Mouse (Mus musculus) midbrain, embryonic 13.5 days (tissue): ENCODE data around the gene Cry2. TPM values are rescaled to one million over a fixed set of nuclear protein-coding genes. Genes with fewer than 3 reads are reported as not detected.

Experiments used
- ATAC-seq: fragments of 200-750 bp; cut with Nextera tagmentation; 2 replicates; pipeline ENCODE4 v1.8.0; 2017; ENCODE audit warnings: mild to moderate bottlenecking, moderate TSS enrichment, moderate library complexity
- H3K27ac ChIP-seq: fragments of 300-500 bp; sonication (generic); 2 replicates; pipeline ENCODE4 v1.5.1; 2015; ENCODE audit warnings: inconsistent platforms, mild to moderate bottlenecking, moderate library complexity
- H3K27me3 ChIP-seq: fragments of 300-500 bp; sonication (generic); 2 replicates; pipeline ENCODE4 v1.6.1; 2015; ENCODE audit warnings: mild to moderate bottlenecking, inconsistent platforms
- H3K36me3 ChIP-seq: fragments of 300-500 bp; sonication (generic); 2 replicates; pipeline ENCODE4 v1.6.1; 2015; ENCODE audit warnings: mild to moderate bottlenecking, inconsistent platforms
- H3K4me1 ChIP-seq: fragments of 300-500 bp; sonication (generic); replicated peaks from 2 replicates; pipeline ENCODE4 v1.6.1; 2015; ENCODE audit warnings: inconsistent platforms
- H3K4me2 ChIP-seq: fragments of 300-500 bp; sonication (generic); replicated peaks from 2 replicates; pipeline ENCODE4 v1.6.1; 2015; ENCODE audit warnings: moderate library complexity, mild to moderate bottlenecking, inconsistent platforms
- H3K4me3 ChIP-seq: fragments of 300-500 bp; sonication (generic); replicated peaks from 2 replicates; pipeline ENCODE4 v1.5.1; 2015; ENCODE audit warnings: mild to moderate bottlenecking, inconsistent platforms
- H3K9ac ChIP-seq: fragments of 300-500 bp; sonication (generic); replicated peaks from 2 replicates; pipeline ENCODE4 v1.6.1; 2015; ENCODE audit warnings: mild to moderate bottlenecking, inconsistent platforms
- H3K9me3 ChIP-seq: fragments of 300-500 bp; sonication (generic); 2 replicates; pipeline ENCODE4 v1.6.1; 2016; ENCODE audit warnings: mild to moderate bottlenecking, inconsistent platforms
- WGBS: fragments of 180-500 bp; shearing (Covaris S2); methylation state at CpG from one replicate; pipeline ENCODE4 v1.1.7; 2015; 5-methylcytosine and 5-hydroxymethylcytosine counted together
- polyA plus RNA-seq: library from polyadenylated mRNA; unstranded; fragments of >200 nt; fragmentation: Nextera tagmentation; extraction: Ambion mirVana; gene quantifications from 2 replicates; pipeline ENCODE4 v1.2.1, GENCODE M21; 2015

Gene Cry2
- polyA plus RNA-seq, 1 experiment from 2014 or later, result 35.8 TPM

DNA sequence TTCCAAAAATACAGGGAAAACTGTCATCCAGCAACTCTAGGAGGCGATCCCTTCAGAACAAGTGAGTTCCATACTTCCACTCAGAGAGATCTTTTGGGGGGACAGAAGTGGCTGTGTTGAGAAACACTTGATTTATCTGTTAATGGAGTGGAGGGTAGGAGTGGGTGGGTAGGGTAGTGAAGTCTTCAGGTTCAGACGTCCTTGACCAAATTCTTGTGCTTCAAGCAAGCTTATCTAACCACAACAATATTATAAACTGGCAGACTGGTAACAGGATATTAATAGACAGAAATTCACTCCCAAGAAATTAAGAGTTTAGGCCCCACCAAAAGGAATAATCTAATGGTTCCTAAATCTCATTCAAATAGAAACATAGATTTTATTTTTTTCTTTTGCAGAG, 3.8 kb downstream of the Cry2 start:
- Histone ChIP-seq H3K4me2 (no peak overlapping the region), H3K4me1 (peaks cover 91% of the 10 kb centered on the region), H3K4me3 (no peak overlapping the region), H3K9ac (no peak overlapping the region), H3K9me3 (no peaks in the 10 kb centered on the region), H3K36me3 (peaks cover 10% of the 10 kb centered on the region), H3K27ac (no peak overlapping the region), H3K27me3 (peaks cover 2% of the 10 kb centered on the region; the same call in 1 of the 2 replicates)
- no peak for ATAC-seq
- WGBS, result 82% methylated on average over 2 of the region's 2 CpGs

DNA sequence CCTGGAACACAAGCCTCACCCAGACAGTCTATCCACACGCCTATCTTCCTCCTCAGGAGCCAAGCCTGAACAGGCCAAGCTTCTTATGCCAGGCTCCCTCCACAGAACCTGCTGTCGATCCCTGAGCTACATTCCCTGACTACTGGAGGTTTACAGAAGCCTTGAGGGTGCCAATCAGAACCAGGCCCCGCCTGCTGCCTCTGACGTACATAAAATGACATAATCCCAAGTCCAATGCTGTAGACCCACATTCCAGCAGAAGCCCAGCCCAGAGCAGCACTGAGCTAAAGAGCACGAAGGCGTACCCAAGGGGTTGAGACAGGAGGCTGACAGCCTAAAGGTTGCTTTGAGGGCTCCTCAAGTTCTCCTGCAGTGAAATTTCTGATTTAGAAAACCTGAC, 6.0 kb downstream of the Cry2 start:
- H3K9me3 ChIP-seq, result no peaks in the 10 kb centered on the region
- 53% methylated on average over 6 of the region's 6 CpGs for WGBS
- peaks cover 97% of the 10 kb centered on the region for H3K4me1 ChIP-seq
- H3K4me3 ChIP-seq, result no peak overlapping the region
- ATAC-seq, result no peak
- H3K27ac ChIP-seq, result no peak overlapping the region
- peaks cover 24% of the 10 kb centered on the region for H3K36me3 ChIP-seq
- no peak overlapping the region for H3K4me2 ChIP-seq
- H3K9ac ChIP-seq, result no peak overlapping the region; the same call in 1 of the 2 replicates
- no peaks in the 10 kb centered on the region for H3K27me3 ChIP-seq

DNA sequence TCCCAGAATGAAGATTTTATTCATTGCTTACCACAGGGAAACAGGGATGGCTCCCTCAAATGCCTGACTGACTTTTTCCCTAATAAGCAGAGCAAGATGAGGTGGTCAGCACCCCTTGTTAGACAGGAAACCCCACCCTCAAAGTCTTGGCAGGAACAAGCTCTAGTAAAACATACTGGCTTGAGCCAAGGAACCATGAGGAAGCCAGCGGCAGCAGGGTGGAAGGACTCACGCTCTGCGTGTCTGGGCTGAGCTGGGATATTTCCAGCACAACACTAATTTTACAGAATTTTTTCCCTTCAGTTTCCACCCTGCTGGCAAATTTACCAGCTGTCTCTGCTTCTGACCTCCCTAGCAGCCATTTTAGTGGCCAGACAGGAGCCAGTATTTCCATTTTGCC, 7.4 kb downstream of the Cry2 start:
- peaks cover 82% of the 10 kb centered on the region for H3K4me1 ChIP-seq
- no peaks in the 10 kb centered on the region for H3K9me3 ChIP-seq
- H3K4me2 ChIP-seq, result no peak overlapping the region
- H3K36me3 ChIP-seq, result peaks cover 39% of the 10 kb centered on the region
- H3K9ac ChIP-seq, result 0 out of 2 replicates have a peak overlapping the region, but pooled peaks have one; percentile 21
- H3K27ac ChIP-seq, result no peak overlapping the region
- H3K27me3 ChIP-seq, result no peaks in the 10 kb centered on the region
- WGBS, result 89% methylated on average over 3 of the region's 3 CpGs
- no peak for ATAC-seq
- no peak overlapping the region for H3K4me3 ChIP-seq

DNA sequence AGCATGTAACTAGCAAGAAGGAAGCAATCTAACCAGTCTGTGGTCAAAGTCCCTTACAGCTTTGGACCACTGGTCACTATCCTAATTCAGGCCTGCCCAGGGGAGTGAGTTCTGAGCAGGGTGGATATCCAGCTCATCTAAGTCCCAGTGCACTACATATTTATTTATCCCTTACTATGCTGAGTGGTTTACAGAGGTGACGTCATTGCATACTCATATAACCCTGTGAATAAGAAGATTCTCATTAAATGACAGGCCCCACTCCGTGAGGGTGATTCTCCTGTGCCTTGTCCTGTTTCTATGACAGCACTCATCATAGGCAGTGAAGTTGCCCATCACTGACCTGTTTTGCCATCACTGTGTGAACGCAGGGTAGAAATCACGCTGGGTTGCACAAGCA, 8.5 kb downstream of the Cry2 start:
- Histone ChIP-seq H3K27me3 (no peaks in the 10 kb centered on the region), H3K36me3 (peaks cover 49% of the 10 kb centered on the region), H3K9me3 (no peaks in the 10 kb centered on the region), H3K4me1 (peaks cover 72% of the 10 kb centered on the region), H3K4me3 (no peak overlapping the region), H3K27ac (peak overlapping the region; percentile 83), H3K4me2 (no peak overlapping the region), H3K9ac (no peak overlapping the region)
- peak; percentile 10; the same call in 1 of the 2 replicates for ATAC-seq
- 58% methylated on average over 4 of the region's 4 CpGs for WGBS

DNA sequence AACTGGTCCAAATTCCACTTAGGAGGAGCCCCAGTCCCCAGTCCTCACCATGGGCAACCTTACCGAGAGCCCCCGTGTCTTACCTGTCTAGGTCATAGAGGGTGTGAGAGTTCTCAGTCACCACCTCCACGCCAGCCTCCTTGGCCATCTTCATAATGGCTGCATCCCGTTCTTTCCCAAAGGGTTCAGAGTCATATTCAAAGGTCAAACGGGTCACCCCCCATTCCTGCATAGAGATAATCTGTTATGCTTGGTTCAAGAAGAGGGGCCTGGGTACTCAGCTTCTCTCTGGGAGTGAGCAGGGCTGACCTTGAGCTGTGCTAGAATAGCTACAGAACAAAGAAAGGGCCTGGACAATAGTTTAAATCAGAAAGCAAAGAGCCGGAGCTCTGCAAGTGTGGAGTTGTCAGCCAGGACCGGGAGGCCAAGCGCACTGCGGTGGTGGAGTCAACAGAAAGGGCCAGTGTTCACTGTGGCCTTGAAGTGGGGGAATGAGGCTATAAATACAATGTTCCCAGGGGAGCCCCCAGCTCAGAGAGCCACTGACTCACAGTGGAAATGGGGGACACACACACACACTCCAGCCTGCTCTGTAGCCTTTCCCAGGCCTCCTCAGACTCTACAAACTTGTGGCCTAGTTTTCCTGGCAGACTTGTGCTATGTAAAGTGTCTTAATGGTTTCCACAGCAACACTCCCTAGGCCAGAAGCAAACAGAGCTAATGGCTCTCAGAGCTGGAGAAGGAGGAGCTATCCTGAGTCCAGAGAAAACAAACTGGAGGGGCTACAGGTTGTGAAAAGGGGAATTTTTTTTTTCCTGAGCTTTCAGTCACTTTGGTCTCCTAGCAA, 9.2 kb downstream of the Cry2 start:
- H3K36me3 ChIP-seq, result peaks cover 56% of the 10 kb centered on the region
- WGBS, result 23% methylated on average over 9 of the region's 9 CpGs
- peaks cover 65% of the 10 kb centered on the region for H3K4me1 ChIP-seq
- H3K27ac ChIP-seq, result peak overlapping the region; percentile 83
- no peaks in the 10 kb centered on the region for H3K27me3 ChIP-seq
- H3K4me3 ChIP-seq, result no peak overlapping the region
- H3K9me3 ChIP-seq, result no peaks in the 10 kb centered on the region
- peak; percentile 62 for ATAC-seq
- H3K4me2 ChIP-seq, result 0 out of 2 replicates have a peak overlapping the region, but pooled peaks have one; percentile 5
- H3K9ac ChIP-seq, result no peak overlapping the region

DNA sequence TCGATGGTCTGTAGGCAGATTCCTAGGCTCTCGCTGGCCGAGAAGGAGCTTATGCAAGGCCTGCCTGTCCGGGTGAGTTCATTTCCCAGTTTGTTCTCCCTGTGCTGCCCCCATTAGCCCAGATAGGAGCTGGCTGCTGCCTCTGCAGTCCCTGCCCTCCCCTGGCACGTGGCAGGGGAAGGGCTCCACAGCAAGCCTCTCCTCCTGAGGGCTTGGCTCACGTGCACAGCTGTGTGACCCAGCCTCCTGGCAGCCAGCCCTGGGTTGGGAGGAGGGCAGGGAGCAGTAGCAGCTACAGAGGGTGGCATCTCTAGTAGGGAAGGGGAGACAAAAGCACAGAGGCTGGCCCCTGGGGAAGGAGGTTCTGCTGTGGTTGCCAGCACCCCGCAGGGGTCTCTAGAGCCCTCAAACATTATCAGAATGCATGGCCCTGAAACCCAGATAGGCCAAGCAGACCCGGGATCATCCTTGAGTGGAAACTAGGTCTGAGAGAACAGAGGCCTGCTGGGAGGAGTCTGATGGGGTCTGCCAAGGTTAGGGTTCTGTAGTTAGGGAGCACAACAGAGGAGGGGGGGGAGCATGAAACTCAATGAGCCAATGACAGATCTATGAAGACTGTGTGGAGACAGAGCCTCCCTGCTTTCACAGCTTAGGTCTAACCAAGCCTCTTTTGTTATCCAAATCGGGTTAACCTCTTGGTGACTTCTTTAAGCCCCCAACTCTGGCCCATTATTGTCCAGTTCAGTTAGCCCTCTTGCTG, 10.0 kb downstream of the Cry2 start:
- H3K4me2 ChIP-seq, result no peak overlapping the region
- WGBS, result 62% methylated on average over 9 of the region's 9 CpGs
- 0 out of 2 replicates have a peak overlapping the region, but pooled peaks have one; percentile 24 for H3K9ac ChIP-seq
- peak overlapping the region; percentile 83 for H3K27ac ChIP-seq
- no peaks in the 10 kb centered on the region for H3K27me3 ChIP-seq
- peaks cover 58% of the 10 kb centered on the region for H3K4me1 ChIP-seq
- no peak overlapping the region for H3K4me3 ChIP-seq
- H3K36me3 ChIP-seq, result peaks cover 64% of the 10 kb centered on the region
- H3K9me3 ChIP-seq, result no peaks in the 10 kb centered on the region
- ATAC-seq, result peak; percentile 38; the same call in 1 of the 2 replicates

DNA sequence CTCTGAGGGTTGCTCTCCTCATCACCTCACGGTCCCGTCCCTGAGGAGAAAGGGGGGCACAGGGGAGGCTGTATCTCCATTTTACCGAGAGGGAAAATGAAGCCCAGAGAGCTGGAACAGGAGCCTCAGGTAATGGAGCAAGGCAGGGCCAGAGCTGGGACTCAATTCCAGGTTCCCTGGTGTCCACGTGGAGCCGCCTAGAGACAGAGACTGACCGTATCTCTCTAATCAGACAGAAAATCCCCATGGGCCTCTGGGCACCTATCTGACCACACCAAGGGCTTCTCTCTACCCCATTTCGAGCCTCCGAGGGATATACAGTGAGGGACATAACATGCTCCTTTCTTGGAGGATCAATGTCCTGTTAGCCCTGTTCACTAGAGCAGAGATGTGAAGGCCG, 10.7 kb downstream of the Cry2 start:
- Histone ChIP-seq H3K36me3 (peaks cover 72% of the 10 kb centered on the region), H3K4me2 (no peak overlapping the region), H3K27me3 (no peaks in the 10 kb centered on the region), H3K27ac (no peak overlapping the region), H3K9ac (no peak overlapping the region), H3K4me3 (no peak overlapping the region), H3K9me3 (no peaks in the 10 kb centered on the region), H3K4me1 (peaks cover 50% of the 10 kb centered on the region)
- ATAC-seq, result no peak
- 92% methylated on average over 9 of the region's 9 CpGs for WGBS

DNA sequence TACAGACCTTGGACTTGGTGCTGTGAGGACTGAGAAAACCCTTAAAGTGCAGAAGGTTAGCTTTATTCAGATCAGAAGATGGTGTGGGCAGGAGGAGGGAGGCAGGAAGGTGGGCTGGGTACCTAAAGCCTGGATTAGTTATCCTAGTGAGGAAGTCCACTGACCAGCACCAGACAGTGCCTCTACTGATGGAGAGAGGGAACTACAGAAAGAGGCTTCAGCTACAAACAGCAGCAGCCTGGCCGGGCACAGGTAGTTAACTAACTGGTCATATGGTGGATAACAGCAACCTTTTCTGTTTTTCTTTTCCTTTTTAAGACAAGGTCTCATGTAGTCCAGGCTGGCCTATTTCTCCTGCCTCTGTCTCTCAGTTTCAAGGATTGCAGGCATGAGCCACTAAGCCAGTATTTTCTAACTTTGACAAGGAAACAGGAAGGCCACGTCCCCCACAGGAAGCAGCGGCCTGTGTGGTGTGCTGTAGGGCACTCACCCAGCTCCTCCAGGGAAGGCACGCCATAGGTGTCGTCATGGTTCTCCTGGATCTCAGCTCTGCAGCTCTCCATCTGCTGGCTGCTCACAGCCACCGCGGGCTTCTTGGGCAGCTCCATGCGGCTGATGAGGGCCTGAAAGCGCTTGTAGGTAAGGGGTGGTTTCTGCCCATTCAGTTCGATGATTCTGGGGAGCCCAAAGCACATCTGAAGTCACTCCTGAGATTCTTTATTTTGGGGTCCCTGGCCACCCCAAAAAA, 11.3 kb downstream of the Cry2 start:
- H3K4me1 ChIP-seq, result peaks cover 44% of the 10 kb centered on the region
- 76% methylated on average over 10 of the region's 10 CpGs for WGBS
- no peak overlapping the region for H3K27ac ChIP-seq
- H3K27me3 ChIP-seq, result no peaks in the 10 kb centered on the region
- H3K9ac ChIP-seq, result no peak overlapping the region
- H3K9me3 ChIP-seq, result no peaks in the 10 kb centered on the region
- H3K36me3 ChIP-seq, result peaks cover 77% of the 10 kb centered on the region
- H3K4me2 ChIP-seq, result no peak overlapping the region
- no peak overlapping the region for H3K4me3 ChIP-seq
- ATAC-seq, result no peak

DNA sequence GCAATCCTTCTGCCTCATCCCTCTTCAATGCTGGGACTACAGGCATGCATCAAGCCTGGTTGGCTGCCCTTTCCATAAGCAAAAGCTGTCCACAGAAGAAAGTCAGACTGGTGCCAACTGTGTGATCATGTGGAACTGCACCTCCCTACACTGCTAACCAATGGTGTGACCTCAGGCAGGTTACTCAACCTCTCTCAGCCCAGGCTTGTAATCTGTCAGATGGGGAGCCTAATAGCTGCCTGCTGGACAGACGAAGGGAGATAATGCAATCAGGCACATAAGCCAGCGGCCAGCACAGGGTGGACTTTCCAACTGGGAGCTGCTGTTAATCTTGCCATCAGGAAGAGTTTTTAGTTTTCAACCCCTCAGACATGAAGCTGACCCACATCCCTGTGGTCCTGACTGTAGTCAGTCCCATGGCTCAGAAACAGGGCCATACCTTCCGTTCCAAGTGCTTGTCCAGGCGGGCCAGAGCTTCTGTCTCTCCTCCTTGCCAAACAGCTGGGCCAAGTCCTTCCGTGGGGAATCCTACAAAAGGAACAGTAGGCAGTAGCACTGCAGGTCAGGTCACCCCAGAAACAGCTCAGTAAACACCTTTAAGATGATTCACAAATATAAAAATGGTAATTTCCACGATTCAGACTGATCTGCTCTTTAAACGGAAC, 12.0 kb downstream of the Cry2 start:
- H3K4me3 ChIP-seq, result no peak overlapping the region
- 94% methylated on average over 7 of the region's 7 CpGs for WGBS
- peaks cover 38% of the 10 kb centered on the region for H3K4me1 ChIP-seq
- H3K4me2 ChIP-seq, result no peak overlapping the region
- no peaks in the 10 kb centered on the region for H3K9me3 ChIP-seq
- no peak overlapping the region for H3K27ac ChIP-seq
- peaks cover 85% of the 10 kb centered on the region for H3K36me3 ChIP-seq
- ATAC-seq, result no peak
- H3K27me3 ChIP-seq, result no peaks in the 10 kb centered on the region
- no peak overlapping the region for H3K9ac ChIP-seq

DNA sequence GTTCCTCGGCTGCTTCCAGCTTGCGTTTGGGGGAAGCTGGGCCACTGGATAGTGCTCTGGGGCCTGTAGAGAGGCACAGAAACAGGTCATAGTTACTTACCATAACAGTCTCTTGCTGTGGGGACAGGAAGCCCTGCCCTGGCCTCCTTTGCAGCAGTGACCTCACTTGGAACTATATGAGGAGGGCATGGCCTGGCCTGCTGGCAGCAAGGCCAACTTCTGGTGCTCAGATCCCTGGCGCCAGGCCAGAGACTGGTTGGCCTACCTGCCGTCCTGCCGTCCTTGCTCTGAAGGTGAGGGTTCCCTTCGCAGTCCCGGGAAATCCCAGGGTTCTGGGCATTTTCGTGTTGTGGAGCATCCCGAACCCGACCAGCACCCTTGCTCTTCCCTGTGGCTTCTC, 22.1 kb downstream of the Cry2 start:
- no peak overlapping the region for H3K4me2 ChIP-seq
- peaks cover 97% of the 10 kb centered on the region for H3K36me3 ChIP-seq
- WGBS, result 95% methylated on average over 10 of the region's 10 CpGs
- H3K9ac ChIP-seq, result no peak overlapping the region
- no peaks in the 10 kb centered on the region for H3K9me3 ChIP-seq
- no peaks in the 10 kb centered on the region for H3K27me3 ChIP-seq
- no peak overlapping the region for H3K4me3 ChIP-seq
- no peaks in the 10 kb centered on the region for H3K4me1 ChIP-seq
- H3K27ac ChIP-seq, result no peak overlapping the region
- ATAC-seq, result no peak

DNA sequence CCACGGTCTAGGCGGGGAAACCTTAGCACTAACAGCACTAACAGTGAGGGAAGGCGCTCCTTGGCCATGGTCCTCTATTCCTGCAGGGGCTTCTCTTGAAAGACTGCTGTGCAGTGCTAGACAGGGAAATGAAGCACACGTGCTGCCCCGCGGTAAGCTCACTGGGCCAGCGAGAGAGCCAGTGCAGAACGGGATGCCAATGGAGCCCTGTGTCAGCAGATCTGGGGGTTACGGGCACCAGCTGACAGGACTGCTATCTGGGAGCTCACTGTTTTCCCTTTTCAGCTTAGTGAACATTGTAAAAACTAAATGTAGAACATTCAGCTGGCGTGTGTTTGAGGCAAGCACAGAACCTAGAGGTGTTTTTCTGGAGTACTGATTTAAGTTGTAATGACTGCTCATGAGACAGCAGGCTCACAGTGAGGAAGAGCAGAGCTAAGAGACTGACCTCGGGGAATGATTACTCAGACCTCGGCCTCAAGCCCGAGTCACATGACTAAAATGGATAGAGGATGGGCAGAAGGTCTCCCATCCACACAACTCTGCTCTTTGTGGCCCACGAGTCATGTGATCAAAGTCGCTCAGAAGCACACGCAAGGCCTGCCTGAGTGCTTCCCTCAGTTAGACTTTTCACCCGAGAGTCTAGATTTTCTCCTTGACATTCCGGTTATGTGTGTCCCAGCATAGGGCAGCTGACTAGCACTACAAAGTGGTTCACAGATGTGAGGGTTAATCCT, 25.4 kb downstream of the Cry2 start:
- ATAC-seq, result no peak
- no peak overlapping the region for H3K9ac ChIP-seq
- H3K27me3 ChIP-seq, result no peaks in the 10 kb centered on the region
- no peak overlapping the region for H3K4me2 ChIP-seq
- 92% methylated on average over 18 of the region's 18 CpGs for WGBS
- H3K4me1 ChIP-seq, result peaks cover 10% of the 10 kb centered on the region
- H3K4me3 ChIP-seq, result no peak overlapping the region
- no peaks in the 10 kb centered on the region for H3K9me3 ChIP-seq
- no peak overlapping the region for H3K27ac ChIP-seq
- peaks cover 97% of the 10 kb centered on the region for H3K36me3 ChIP-seq
